Mouse (Mus musculus) kidney, embryonic 15.5 days (tissue): ENCODE results near the gene Abca9. TPM values are rescaled to one million over a fixed set of nuclear protein-coding genes. Genes with fewer than 3 reads are reported as not detected.

ENCODE experiments used
- ATAC-seq: fragments of 200-750 bp; cut with Nextera tagmentation; replicated peaks from 2 replicates; pipeline ENCODE4 v1.8.0; 2017; ENCODE audit warnings: moderate TSS enrichment; ENCODE audit not compliant: low FRiP score
- H3K27ac ChIP-seq: fragments of 300-500 bp; sonication (generic); 2 replicates; pipeline ENCODE4 v1.5.1; 2015; ENCODE audit warnings: mild to moderate bottlenecking, inconsistent platforms
- H3K27me3 ChIP-seq: fragments of 300-500 bp; sonication (generic); 2 replicates; pipeline ENCODE4 v1.6.1; 2015; ENCODE audit warnings: inconsistent platforms
- H3K36me3 ChIP-seq: fragments of 300-500 bp; sonication (generic); 2 replicates; pipeline ENCODE4 v1.6.1; 2015; ENCODE audit warnings: inconsistent platforms
- H3K4me1 ChIP-seq: fragments of 300-500 bp; sonication (generic); 2 replicates; pipeline ENCODE4 v1.6.1; 2015; ENCODE audit warnings: inconsistent platforms
- H3K4me2 ChIP-seq: fragments of 300-500 bp; sonication (generic); 2 replicates; pipeline ENCODE4 v1.6.1; 2015; ENCODE audit warnings: moderate library complexity, mild to moderate bottlenecking, inconsistent platforms
- H3K4me3 ChIP-seq: fragments of 300-500 bp; sonication (generic); replicated peaks from 2 replicates; pipeline ENCODE4 v1.5.1; 2015; ENCODE audit warnings: mild to moderate bottlenecking, inconsistent platforms
- H3K9ac ChIP-seq: fragments of 300-500 bp; sonication (generic); 2 replicates; pipeline ENCODE4 v1.6.1; 2015; ENCODE audit warnings: mild to moderate bottlenecking, inconsistent platforms
- H3K9me3 ChIP-seq: fragments of 300-500 bp; sonication (generic); replicated peaks from 2 replicates; pipeline ENCODE4 v1.6.1; 2016; ENCODE audit warnings: inconsistent platforms
- WGBS: fragments of 180-500 bp; shearing (Covaris S2); methylation state at CpG from one replicate; pipeline ENCODE4 v1.1.7; 2015; ENCODE audit warnings: mixed read lengths; 5-methylcytosine and 5-hydroxymethylcytosine counted together
- polyA plus RNA-seq: library from polyadenylated mRNA; unstranded; fragments of >200 nt; fragmentation: Nextera tagmentation; extraction: Ambion mirVana; gene quantifications from 2 replicates; pipeline ENCODE4 v1.2.1, GENCODE M21; 2015

Gene Abca9
- 1.4 and 1.5 TPM in 2 replicates for polyA plus RNA-seq

DNA sequence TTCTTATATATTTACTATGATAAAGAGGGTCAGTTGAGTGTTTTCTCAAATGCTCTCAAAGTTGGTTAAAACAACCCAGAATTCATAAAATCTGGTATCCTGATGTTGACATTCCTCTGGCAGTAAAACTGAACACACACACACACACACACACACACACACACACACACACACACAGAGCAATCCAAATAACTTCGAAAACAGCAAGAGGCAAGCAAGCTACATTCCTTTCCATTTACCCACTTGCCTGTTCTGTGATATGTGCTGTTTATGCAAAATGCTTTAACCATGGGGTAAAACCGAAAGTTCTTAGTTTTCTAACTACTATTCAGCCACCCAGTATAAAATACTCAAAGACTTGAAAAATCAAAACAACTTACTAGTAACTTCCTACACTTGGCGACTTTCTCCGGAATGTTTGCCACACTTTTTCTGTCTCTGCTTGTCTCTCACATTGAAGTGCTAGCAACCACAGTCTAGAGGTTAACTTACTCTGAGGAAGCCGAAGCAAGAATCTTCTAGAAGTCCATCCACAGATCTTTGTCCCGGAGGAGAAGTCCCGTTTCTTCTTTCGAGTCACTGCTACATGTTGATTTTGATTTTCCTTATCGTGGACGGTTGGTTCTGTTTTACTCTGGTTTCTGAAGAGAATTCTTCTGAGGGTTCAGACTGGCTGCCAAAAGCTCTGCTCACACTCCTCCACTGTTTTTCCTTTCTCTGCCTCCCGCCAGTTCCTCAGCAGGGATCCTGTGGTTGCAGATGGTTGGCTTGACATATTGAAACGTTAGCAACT is at the start of gene Abca9:
Abca9 (minus strand) TSS at position 738 of the 793 bp plus-strand sequence.
- H3K4me3 ChIP-seq, result no peak within 1 kb of the TSS
- H3K27me3 ChIP-seq, result no peaks in the 10 kb centered on the region
- H3K4me1 ChIP-seq, result no peaks in the 10 kb centered on the region
- H3K36me3 ChIP-seq, result no peaks in the 10 kb centered on the region
- H3K9ac ChIP-seq, result no peak within 1 kb of the TSS
- H3K4me2 ChIP-seq, result no peak within 1 kb of the TSS; the same call in 1 of the 2 replicates
- WGBS, result 54% methylated on average over 12 of the region's 12 CpGs
- H3K9me3 ChIP-seq, result no peaks in the 10 kb centered on the region
- H3K27ac ChIP-seq, result 0 out of 2 replicates have a peak within 1 kb of the TSS, but pooled peaks have one; percentile 0
- ATAC-seq, result no peak

- no peaks in the 10 kb centered on the region for H3K36me3 ChIP-seq
- no peaks in the 10 kb centered on the region for H3K4me1 ChIP-seq
- no peak overlapping the region for H3K4me2 ChIP-seq
- no peak overlapping the region for H3K9ac ChIP-seq
- H3K4me3 ChIP-seq, result no peak overlapping the region
- H3K9me3 ChIP-seq, result no peaks in the 10 kb centered on the region
- no peaks in the 10 kb centered on the region for H3K27me3 ChIP-seq
- no peak for ATAC-seq
- no peak overlapping the region for H3K27ac ChIP-seq
These were observed 49.1 kb upstream of the Abca9 start for GRCm38 (mm10) chr11:110217118-110217517.

DNA sequence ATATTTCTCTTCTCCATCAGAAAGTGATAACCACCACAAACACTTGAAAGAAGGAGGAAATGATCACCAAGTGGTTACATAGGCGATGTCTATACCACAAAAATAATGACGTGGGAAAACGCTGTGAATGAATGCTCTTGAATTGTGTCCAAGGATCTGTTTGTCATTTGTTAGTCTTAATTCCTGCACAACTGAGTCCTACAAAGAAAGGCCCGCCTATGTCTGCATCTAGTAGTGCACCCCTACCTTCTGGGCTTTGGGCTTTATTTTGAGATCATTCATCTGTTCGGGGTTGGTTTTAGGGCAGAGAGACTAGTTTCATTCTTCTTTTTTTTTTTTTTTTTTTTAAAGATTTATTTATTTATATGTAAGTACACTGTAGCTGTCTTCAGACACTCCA is 35.9 kb upstream of the Abca9 start:
- Histone ChIP-seq H3K4me3 (no peak overlapping the region), H3K36me3 (no peaks in the 10 kb centered on the region), H3K27ac (no peak overlapping the region), H3K9me3 (no peaks in the 10 kb centered on the region), H3K4me1 (no peaks in the 10 kb centered on the region), H3K4me2 (no peak overlapping the region), H3K27me3 (no peaks in the 10 kb centered on the region), H3K9ac (no peak overlapping the region)
- WGBS, result 86% methylated on average over 5 of the region's 5 CpGs
- no peak for ATAC-seq

GRCm38 (mm10) chr11:110198882-110199281 is 30.9 kb upstream of the Abca9 start:
- Histone ChIP-seq H3K27ac (no peak overlapping the region), H3K36me3 (no peaks in the 10 kb centered on the region), H3K9ac (no peak overlapping the region), H3K4me3 (no peak overlapping the region), H3K4me2 (no peak overlapping the region), H3K4me1 (no peaks in the 10 kb centered on the region), H3K9me3 (no peaks in the 10 kb centered on the region), H3K27me3 (no peaks in the 10 kb centered on the region)
- ATAC-seq, result no peak
- WGBS, result 79% methylated on average over 3 of the region's 3 CpGs

DNA sequence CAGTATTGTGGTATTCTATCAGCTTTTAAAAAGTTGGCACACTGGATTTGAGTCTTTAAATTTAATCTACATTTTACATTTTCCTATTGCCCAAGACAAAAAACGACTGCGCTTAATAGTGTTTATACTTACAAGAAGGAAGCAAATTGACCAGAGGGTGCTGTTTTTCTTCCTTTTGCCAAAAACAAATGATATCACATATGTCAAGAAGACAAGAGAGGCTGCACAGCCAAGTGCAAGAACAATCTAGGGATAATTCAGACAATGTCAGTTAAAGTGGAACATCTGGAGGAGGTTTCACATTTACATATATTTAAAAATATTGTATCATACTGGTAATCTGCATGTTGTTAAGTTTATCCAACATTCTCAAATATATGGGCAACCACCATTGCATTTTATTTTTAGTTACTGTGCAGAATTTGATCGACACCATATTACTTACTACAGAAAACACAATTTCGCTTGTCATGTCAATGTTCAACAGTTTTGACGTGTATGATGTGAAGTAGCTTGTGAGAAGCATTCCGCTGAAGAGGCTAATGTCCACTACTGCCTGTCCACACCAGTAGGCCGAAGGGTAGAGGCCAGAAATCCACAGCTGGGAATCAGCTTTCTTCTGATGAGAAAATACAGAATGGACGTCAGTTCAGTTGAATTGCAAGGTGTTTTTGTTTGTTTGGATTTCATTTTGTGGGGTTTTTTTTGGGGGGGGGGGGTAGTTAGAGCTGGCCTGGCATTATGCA is 28.7 kb upstream of the Abca9 start:
- Histone ChIP-seq H3K4me3 (no peak overlapping the region), H3K27me3 (no peaks in the 10 kb centered on the region), H3K4me1 (no peaks in the 10 kb centered on the region), H3K4me2 (no peak overlapping the region), H3K9me3 (no peaks in the 10 kb centered on the region), H3K27ac (no peak overlapping the region), H3K9ac (no peak overlapping the region), H3K36me3 (no peaks in the 10 kb centered on the region)
- 84% methylated on average over 8 of the region's 8 CpGs for WGBS
- no peak for ATAC-seq

- WGBS, result 89% methylated on average over 4 of the region's 4 CpGs
- no peak for ATAC-seq
- no peak overlapping the region for H3K4me2 ChIP-seq
- no peaks in the 10 kb centered on the region for H3K27me3 ChIP-seq
- H3K4me1 ChIP-seq, result no peaks in the 10 kb centered on the region
- no peaks in the 10 kb centered on the region for H3K36me3 ChIP-seq
- H3K9me3 ChIP-seq, result no peaks in the 10 kb centered on the region
- no peak overlapping the region for H3K27ac ChIP-seq
- H3K4me3 ChIP-seq, result no peak overlapping the region
- H3K9ac ChIP-seq, result no peak overlapping the region
These were observed 27.3 kb upstream of the Abca9 start for GRCm38 (mm10) chr11:110195310-110195709.

DNA sequence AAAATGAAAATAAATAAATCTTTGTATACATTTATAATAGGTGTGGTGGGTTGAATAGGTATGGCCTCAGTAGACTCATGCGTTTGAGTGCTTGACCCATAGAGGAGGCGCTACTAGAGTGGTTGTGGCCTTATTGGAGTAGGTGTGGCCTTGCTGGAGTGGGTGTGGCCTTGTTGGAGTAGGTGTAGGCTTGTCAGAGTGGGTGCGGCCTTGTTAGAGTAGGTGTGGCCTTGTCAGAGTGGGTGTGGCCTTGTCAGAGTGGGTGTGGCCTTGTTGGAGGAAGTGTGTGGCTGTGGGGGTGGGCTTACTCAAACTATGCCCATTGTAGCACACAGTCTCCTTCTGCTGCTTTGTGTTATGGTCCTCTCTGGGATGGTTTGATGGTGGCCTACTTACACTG is 3.2 kb upstream of the Abca9 start:
- no peak for ATAC-seq
- 99% methylated on average over 3 of the region's 3 CpGs for WGBS
- no peaks in the 10 kb centered on the region for H3K36me3 ChIP-seq
- no peak overlapping the region for H3K4me3 ChIP-seq
- no peaks in the 10 kb centered on the region for H3K9me3 ChIP-seq
- H3K27ac ChIP-seq, result no peak overlapping the region
- H3K9ac ChIP-seq, result no peak overlapping the region
- H3K4me2 ChIP-seq, result no peak overlapping the region
- no peaks in the 10 kb centered on the region for H3K4me1 ChIP-seq
- H3K27me3 ChIP-seq, result no peaks in the 10 kb centered on the region

DNA sequence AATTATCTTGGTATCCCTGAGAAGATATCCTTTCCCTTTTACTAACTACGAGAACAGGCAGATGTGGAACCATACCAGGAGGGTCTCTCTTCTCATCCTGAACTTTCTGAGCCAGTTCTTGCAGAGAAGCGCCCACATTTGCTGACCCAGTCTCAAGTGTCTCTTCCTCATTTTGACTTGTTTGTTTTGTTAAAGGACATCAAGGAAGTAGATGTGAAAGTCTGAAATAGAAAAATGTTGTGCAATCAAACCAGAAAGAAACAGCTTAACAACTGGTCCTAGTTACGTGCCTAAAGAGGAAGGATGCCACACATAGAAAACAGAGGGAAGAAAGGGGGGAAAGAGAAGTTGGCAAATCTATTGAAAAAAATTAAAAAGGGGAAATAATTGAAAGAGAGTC is 2.2 kb downstream of the Abca9 start:
- Histone ChIP-seq H3K4me1 (no peaks in the 10 kb centered on the region), H3K9ac (no peak overlapping the region), H3K36me3 (no peaks in the 10 kb centered on the region), H3K27me3 (no peaks in the 10 kb centered on the region), H3K27ac (no peak overlapping the region), H3K9me3 (no peaks in the 10 kb centered on the region), H3K4me2 (no peak overlapping the region), H3K4me3 (no peak overlapping the region)
- 51% methylated on average over 3 of the region's 3 CpGs for WGBS
- no peak for ATAC-seq

- Histone ChIP-seq H3K4me2 (no peak overlapping the region), H3K4me1 (no peaks in the 10 kb centered on the region), H3K9ac (no peak overlapping the region), H3K4me3 (no peak overlapping the region), H3K27me3 (no peaks in the 10 kb centered on the region), H3K36me3 (no peaks in the 10 kb centered on the region), H3K9me3 (no peaks in the 10 kb centered on the region), H3K27ac (no peak overlapping the region)
- ATAC-seq, result no peak
These were observed 2.6 kb downstream of the Abca9 start for GRCm38 (mm10) chr11:110165409-110165808.

DNA sequence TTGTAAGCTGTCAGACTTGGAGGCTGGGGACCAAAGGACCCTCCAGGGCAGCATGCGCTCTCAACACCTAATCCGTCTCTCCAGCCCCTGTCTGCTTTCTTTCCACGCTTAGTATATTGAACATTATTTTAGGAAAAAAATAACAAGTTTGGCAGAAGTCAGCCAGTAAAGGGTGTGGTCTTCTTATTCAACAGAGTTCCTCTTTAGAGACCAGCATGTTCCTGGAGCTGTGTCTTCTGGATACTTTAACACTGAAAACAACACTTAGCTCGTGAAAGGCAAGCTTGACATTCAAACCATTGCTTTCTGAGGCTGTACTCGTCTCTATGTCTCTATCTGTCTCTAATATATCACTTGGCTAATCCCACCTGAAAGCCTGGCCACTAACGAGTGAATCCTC is 10.9 kb downstream of the Abca9 start:
- no peak for ATAC-seq
- Histone ChIP-seq H3K4me2 (no peak overlapping the region), H3K9me3 (no peaks in the 10 kb centered on the region), H3K27ac (no peak overlapping the region), H3K4me3 (no peak overlapping the region), H3K36me3 (no peaks in the 10 kb centered on the region), H3K4me1 (no peaks in the 10 kb centered on the region), H3K27me3 (no peaks in the 10 kb centered on the region), H3K9ac (no peak overlapping the region)
- WGBS, result 64% methylated on average over 6 of the region's 6 CpGs

- Histone ChIP-seq H3K4me2 (no peak overlapping the region), H3K4me1 (no peaks in the 10 kb centered on the region), H3K4me3 (no peak overlapping the region), H3K36me3 (no peaks in the 10 kb centered on the region), H3K27ac (no peak overlapping the region), H3K9me3 (no peaks in the 10 kb centered on the region), H3K9ac (no peak overlapping the region), H3K27me3 (no peaks in the 10 kb centered on the region)
- 95% methylated on average over 11 of the region's 11 CpGs for WGBS
- ATAC-seq, result no peak
These were observed 12.0 kb downstream of the Abca9 start for GRCm38 (mm10) chr11:110155985-110156384.

- Histone ChIP-seq H3K4me2 (no peak overlapping the region), H3K36me3 (no peaks in the 10 kb centered on the region), H3K4me3 (no peak overlapping the region), H3K4me1 (no peaks in the 10 kb centered on the region), H3K9ac (no peak overlapping the region), H3K9me3 (no peaks in the 10 kb centered on the region), H3K27me3 (no peaks in the 10 kb centered on the region), H3K27ac (no peak overlapping the region)
- WGBS, result 94% methylated on average over 5 of the region's 5 CpGs
- ATAC-seq, result no peak
These were observed 20.4 kb downstream of the Abca9 start for GRCm38 (mm10) chr11:110147640-110148039.
